Mouse (Mus musculus): ENCODE data around the gene Ppp1r16b. TPM values are rescaled to one million over a fixed set of nuclear protein-coding genes. Genes with fewer than 3 reads are reported as not detected.
A peak's percentile ranks its signal among the peaks of the same experiment; 100 is the strongest.

Ppp1r16b gene
- 4.0 and 4.1 TPM in 2 replicates for polyA plus RNA-seq (2015; fragmentation: Nextera tagmentation; extraction: Ambion mirVana)

GRCm38 (mm10) chr2:158665098-158665497 lies at the start of gene Ppp1r16b:
TSS of gene Ppp1r16b (plus strand) at chr2:158665398.

GRCm38 (mm10) chr2:158624718-158625222 lies 40.4 kb upstream of the Ppp1r16b start, which contains the start of gene Actr5:
TSS of gene Actr5 (plus strand) at chr2:158624888.

GRCm38 (mm10) chr2:158767742-158768339 lies 102.6 kb downstream of the Ppp1r16b start, which contains the start of gene Fam83d:
TSS of gene Fam83d (plus strand) at chr2:158768093.

GRCm38 (mm10) chr2:158794494-158795004 lies 129.4 kb downstream of the Ppp1r16b start, which contains the start of gene Dhx35:
TSS of gene Dhx35 (plus strand) at chr2:158794807.

MicroRNAs within 50 kb of the gene (microRNA counts, 519-probe panel; counts per million panel counts)
- 296 counts per million, percentile 58 among the panel's probes with 10 or more counts for microRNA mmu-miR-3474

Small RNA genes lying within 50 kb of the gene (microRNA-seq; reads per million reads assigned to microRNA genes)
- gene Gm26141 = 0 reads per million in 2 experiments
- 0.21 to 0.81 reads per million in 2 experiments for gene Mir3474

Other genes with a start within 250 kb of the Ppp1r16b start
- gene Adig, start 162.8 kb upstream of the Ppp1r16b start, polyA plus RNA-seq (2015; fragmentation: Nextera tagmentation; extraction: Ambion mirVana) = 6.7 and 84.5 TPM in 2 replicates
- gene Arhgap40, start 152.6 kb upstream of the Ppp1r16b start, polyA plus RNA-seq (2015; fragmentation: Nextera tagmentation; extraction: Ambion mirVana) = 0.54 TPM in 1 of 2 replicates, not detected in the other
- not detected in 2 replicates for gene Slc32a1, start 54.6 kb upstream of the Ppp1r16b start, polyA plus RNA-seq (2015; fragmentation: Nextera tagmentation; extraction: Ambion mirVana)
- 2.8 and 5.2 TPM in 2 replicates for gene Actr5, start 40.5 kb upstream of the Ppp1r16b start, polyA plus RNA-seq (2015; fragmentation: Nextera tagmentation; extraction: Ambion mirVana)
- gene Fam83d, start 102.7 kb downstream of the Ppp1r16b start, polyA plus RNA-seq (2015; fragmentation: Nextera tagmentation; extraction: Ambion mirVana) = 10.2 and 12.3 TPM in 2 replicates
- 4.7 and 5.5 TPM in 2 replicates for gene Dhx35, start 129.4 kb downstream of the Ppp1r16b start, polyA plus RNA-seq (2015; fragmentation: Nextera tagmentation; extraction: Ambion mirVana)